Mouse (Mus musculus) kidney, adult 10 weeks (tissue): ENCODE data around the gene Defb25. TPM values are rescaled to one million over a fixed set of nuclear protein-coding genes. Genes with fewer than 3 reads are reported as not detected.

ENCODE experiments used
- polyA plus RNA-seq: library from polyadenylated mRNA; stranded (reverse); fragments of 350-450 nt; fragmentation: Illumina TruSeq; extraction: RNeasy Lipid Tissue Mini Kit (QIAGEN cat#74804); gene quantifications from one replicate; pipeline ENCODE4 v1.2.3, GENCODE M21; 2014; ENCODE audit warnings: low read depth, low replicate concordance

Defb25 gene
- polyA plus RNA-seq: not detected

DNA sequence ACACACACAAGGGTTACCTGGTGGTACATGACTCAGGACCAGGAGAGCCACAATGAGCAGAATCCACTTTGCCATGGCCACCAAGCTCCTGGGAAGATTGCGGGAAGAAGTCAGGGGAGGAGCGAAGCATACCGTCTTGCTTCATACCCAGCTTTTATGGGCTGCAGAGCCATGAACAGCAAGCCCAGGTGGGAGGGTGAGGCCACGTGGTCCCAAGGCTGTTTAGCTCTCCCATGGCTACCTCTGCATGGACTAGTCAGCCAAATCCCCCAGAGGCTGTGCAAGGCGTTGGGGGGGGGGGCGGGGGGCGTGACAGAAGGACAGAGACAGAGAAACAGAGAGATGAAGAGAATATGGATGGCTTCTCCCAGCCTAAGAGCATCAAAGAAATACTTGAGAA lies at the start of gene Defb25:
Defb25 (minus strand) TSS at position 101 of the 400 bp plus-strand sequence.

DNA sequence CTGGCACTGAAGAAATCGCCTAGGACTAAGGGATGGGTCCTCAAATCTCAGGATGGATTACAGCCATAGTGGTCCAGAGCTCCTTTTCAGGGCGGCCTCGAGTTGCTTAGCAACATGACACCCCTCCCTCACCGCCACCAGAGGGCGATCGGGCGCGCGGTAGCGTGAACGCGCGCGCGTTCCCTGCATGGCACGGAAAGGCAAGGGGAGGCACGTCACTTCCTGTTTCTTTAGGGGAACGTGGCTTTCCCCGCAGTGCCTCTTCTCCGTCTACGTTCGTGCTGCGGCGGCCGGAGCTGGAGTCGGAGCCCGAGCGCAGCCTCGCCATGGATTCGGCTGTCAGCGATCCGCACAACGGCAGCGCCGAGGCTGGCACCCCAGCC lies 46.4 kb upstream of the Defb25 start, which contains the start of gene H13:
H13 (plus strand) TSS at position 206 of the 383 bp plus-strand sequence.

DNA sequence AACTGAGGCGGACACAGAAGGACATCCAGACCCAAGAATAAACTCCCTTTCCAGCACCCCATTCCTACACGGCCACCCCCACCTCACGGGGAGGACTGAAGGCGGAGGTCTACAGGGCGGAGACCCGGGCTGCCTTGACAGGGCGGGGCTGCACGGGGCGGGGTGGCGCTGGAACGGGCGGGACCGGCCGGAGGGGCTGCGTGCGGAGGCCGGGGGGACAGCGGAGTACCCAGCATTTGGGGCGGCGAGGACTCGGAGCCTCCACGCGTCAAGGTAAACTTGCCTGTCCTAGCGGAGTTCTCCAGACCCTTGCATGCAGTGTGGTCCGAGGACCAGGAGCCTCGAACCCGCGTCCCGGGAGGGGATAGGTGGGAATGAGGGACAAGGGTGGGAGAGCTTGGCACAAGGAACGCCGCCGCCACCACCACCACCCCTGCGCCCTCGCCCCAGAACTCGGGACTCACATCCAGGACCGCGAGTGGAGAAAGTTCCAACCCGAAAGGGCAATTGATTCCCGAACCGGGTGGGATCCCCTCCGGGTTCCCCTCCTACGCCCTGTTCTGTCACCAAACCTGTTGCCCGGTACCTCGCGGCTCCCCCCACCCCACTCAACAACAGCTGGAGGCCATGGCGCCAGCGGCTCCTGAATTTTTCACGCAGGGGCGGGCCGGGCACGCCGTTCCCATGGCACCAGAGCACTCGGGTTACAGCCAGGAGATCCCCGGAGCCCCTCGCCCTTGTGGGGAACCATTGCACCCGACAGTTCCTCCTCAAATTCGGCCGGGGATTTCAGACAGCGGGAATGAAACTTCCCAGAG lies 4.1 kb upstream of the Defb25 start, which contains the start of gene Rem1:
Rem1 (plus strand) TSS at position 178 of the 818 bp plus-strand sequence.

DNA sequence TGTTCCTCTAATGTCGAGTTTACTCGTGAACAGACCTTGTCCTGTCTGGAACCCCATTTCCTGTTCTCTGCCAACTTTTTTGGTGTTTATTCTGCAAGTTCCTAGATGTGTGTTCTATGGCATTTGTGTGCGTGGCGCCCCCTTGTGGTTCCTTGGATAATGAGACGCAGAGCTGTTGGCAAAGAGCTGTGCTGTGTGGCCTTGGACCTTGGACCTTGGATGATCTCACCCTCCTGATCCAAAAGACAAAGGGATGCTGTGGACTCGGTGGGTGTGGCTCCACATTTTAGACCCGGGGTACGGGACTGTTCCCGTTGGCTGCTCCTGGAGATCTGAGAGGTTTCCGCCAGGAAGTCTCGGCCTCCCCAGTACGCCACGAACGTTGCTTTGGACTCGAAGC lies 18.8 kb downstream of the Defb25 start, which contains the start of gene Defb36:
Defb36 (plus strand) TSS at position 271 of the 400 bp plus-strand sequence.

DNA sequence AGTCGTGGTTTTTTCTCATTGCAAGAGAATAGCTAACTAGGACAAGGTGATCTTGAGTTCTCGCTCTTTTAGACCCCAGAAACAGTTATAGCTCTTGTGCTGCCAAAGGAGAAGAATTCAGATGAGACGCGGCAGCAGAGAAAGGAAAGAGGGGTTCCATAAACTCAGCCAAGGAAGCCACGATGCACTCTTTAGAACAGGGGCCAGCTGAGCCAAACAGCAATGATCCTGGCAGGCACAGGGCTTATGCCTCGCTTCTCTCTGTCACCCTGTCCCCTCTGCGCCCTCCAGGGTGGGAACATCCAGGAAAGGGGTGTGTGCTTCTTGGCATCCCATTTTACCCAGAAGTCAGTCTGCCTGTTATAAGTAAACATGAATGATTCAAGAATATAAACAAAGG lies 23.6 kb downstream of the Defb25 start, which contains the start of gene Defb45:
Defb45 (minus strand) TSS at position 101 of the 400 bp plus-strand sequence.

DNA sequence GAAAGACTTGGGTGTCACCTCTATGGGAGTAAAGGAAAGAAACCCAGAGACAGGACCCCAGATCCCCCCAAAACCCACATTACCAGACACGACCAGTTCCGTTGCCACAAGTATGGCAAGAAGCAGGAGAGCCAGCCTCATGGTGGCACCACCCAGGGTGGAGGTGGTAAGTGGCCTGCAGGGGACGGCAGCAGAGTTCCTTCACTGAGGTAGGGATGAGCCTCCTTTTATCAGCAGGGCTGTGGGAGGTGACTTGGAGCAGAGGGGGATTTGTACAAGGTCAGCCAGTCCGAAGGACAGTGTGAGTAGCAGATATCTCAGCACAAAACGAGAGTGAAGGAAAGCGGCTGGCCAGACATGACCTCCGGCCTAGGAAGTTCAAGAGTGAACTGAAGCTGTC lies 42.7 kb downstream of the Defb25 start, which contains the start of gene Defb19:
Defb19 (minus strand) TSS at position 206 of the 400 bp plus-strand sequence.

Other genes starting within 250 kb of the Defb25 start
- gene Nrsn2, start 246.4 kb downstream of the Defb25 start, polyA plus RNA-seq: not detected
- gene Sox12, start 225.0 kb downstream of the Defb25 start, polyA plus RNA-seq: 0.40 TPM
- 3.2 TPM for gene Zcchc3, start 208.0 kb downstream of the Defb25 start, polyA plus RNA-seq
- 0.36 TPM for gene 6820408C15Rik, start 207.5 kb downstream of the Defb25 start, polyA plus RNA-seq
- gene Defb23, start 158.4 kb downstream of the Defb25 start, polyA plus RNA-seq: not detected
- not detected for gene Defb20, start 146.0 kb downstream of the Defb25 start, polyA plus RNA-seq
- gene Defb22, start 132.9 kb downstream of the Defb25 start, polyA plus RNA-seq: not detected
- gene Defb26, start 111.4 kb downstream of the Defb25 start, polyA plus RNA-seq: 2.1 TPM
- gene Defb28, start 104.8 kb downstream of the Defb25 start, polyA plus RNA-seq: not detected
- 44.8 TPM for gene Defb29, start 83.0 kb downstream of the Defb25 start, polyA plus RNA-seq
- gene Gm17416, start 53.7 kb downstream of the Defb25 start, polyA plus RNA-seq: not detected
- not detected for gene Defb21, start 50.3 kb downstream of the Defb25 start, polyA plus RNA-seq
- gene Defb19, start 42.7 kb downstream of the Defb25 start, polyA plus RNA-seq: not detected
- not detected for gene Defb45, start 23.7 kb downstream of the Defb25 start, polyA plus RNA-seq
- gene Defb36, start 18.7 kb downstream of the Defb25 start, polyA plus RNA-seq: not detected
- 1.3 TPM for gene Rem1, start 3.9 kb upstream of the Defb25 start, polyA plus RNA-seq
- 32.4 TPM for gene H13, start 46.4 kb upstream of the Defb25 start, polyA plus RNA-seq
- 24.4 TPM for gene Mcts2, start 64.0 kb upstream of the Defb25 start, polyA plus RNA-seq
- gene Id1, start 113.2 kb upstream of the Defb25 start, polyA plus RNA-seq: 27.5 TPM
- not detected for gene Cox4i2, start 131.1 kb upstream of the Defb25 start, polyA plus RNA-seq
- gene Bcl2l1, start 208.7 kb upstream of the Defb25 start, polyA plus RNA-seq: 36.9 TPM
- gene Tpx2, start 224.9 kb upstream of the Defb25 start, polyA plus RNA-seq: 1.5 TPM